Mouse (Mus musculus): ENCODE measurements around the gene Polr3e. TPM values are rescaled to one million over a fixed set of nuclear protein-coding genes. Genes with fewer than 3 reads are reported as not detected.

The Polr3e gene
- polyA plus RNA-seq, 1 experiment from 2014 or later: 12.8 TPM

GRCm38 (mm10) chr7:120977063-120977462 is 59.5 kb downstream of the Polr3e start:
- no peaks in the 10 kb centered on the region for H3K27me3 ChIP-seq
- WGBS (ENCODE audit: insufficient replicate concordance): 70% methylated on average over 7 of the region's 7 CpGs
- no peaks in the 10 kb centered on the region for H3K9me3 ChIP-seq (replicated peaks)
- H3K27ac ChIP-seq (replicated peaks): peak overlapping the region; percentile 98; the same call in 1 of the 2 replicates
- H3K36me3 ChIP-seq (replicated peaks): peaks cover 14% of the 10 kb centered on the region; the same call in 1 of the 2 replicates
- no peak overlapping the region for H3K9ac ChIP-seq
- no peak for ATAC-seq (ENCODE audit: insufficient read depth)
- H3K4me2 ChIP-seq: peak overlapping the region; percentile 93; the same call in 1 of the 2 replicates
- peaks cover 68% of the 10 kb centered on the region for H3K4me1 ChIP-seq (replicated peaks)
- 0 out of 2 replicates have a peak overlapping the region, but pooled peaks have one; percentile 0 for H3K4me3 ChIP-seq (replicated peaks)

DNA sequence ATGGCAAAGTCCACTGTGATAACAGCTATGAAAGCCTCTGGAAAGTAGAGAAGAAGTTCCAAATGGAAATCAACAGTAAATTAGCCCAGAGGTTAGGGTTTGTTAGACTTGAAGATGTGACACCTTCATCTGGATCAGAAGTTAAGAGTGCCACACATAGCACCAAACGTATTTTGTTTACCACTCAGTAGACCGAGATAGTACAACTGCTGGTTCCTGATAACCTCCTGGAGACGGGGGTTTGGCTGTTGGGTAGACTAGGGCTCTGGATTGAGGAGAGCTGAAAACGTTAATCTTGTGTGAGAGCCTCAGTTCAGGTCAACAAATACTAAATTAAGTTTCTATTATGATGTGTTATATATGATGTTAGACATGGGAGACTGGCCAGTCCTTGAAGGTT is 62.5 kb downstream of the Polr3e start:
- Histone ChIP-seq H3K4me2 (peak overlapping the region; percentile 93), H3K9ac (peak overlapping the region; percentile 97), H3K9me3 (replicated peaks) (no peaks in the 10 kb centered on the region), H3K4me1 (replicated peaks) (peaks cover 50% of the 10 kb centered on the region), H3K27ac (replicated peaks) (peak overlapping the region; percentile 98), H3K27me3 (peaks cover 14% of the 10 kb centered on the region), H3K4me3 (replicated peaks) (peak overlapping the region; percentile 85), H3K36me3 (replicated peaks) (peaks cover 6% of the 10 kb centered on the region; the same call in 1 of the 2 replicates)
- peak; percentile 74 for ATAC-seq (ENCODE audit: insufficient read depth)
- WGBS (ENCODE audit: insufficient replicate concordance): 20% methylated on average over 4 of the region's 4 CpGs

DNA sequence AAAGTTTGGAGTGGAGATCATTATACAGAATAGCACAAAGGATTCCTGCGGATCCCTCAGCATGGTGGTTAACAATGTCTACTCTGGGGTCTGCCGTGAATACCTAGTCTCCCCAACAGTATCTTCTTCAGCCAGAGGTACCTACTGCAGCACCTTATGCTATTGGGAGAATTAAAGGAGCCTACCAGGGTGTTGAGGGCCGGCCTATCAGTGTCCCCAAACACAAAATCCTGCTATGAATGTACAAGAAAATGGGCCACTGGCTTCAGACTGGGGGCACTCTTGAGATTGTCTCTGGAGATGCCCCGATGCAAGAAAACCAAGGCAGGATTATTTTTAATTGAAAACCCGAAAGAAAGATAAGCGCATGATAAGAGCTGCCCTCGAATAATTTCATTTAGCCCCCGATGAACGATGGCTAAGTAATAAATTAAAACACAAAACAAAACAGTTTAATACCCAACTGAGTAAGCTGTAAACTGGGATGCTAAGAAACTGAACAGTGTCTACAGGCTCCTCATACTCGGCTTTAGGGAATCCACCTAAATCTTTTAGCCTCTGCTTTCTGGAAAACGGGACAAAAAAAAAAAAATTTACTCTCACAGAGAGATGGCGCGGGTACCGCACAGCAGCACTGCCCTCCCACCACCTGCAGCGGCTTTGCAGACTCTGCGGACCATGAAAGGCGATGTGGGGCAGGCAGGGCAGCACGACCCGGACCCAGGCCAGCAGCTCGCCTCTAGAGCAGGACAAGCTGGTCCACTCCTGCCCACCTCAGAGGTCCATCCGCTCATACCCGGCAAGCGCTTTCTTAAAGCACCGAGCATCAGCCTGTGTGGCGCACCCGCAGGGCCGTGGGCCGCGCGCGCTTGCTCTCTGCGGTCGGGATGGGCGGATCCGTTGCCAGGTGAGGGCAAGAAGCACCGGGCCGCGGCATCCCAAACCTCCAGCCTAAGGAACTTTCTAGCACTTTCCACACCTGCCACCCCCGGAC is 63.7 kb downstream of the Polr3e start:
- peaks cover 40% of the 10 kb centered on the region for H3K4me1 ChIP-seq (replicated peaks)
- peak overlapping the region; percentile 98 for H3K27ac ChIP-seq (replicated peaks)
- H3K27me3 ChIP-seq: peaks cover 20% of the 10 kb centered on the region
- ATAC-seq (ENCODE audit: insufficient read depth): peak; percentile 67
- peak overlapping the region; percentile 93 for H3K4me2 ChIP-seq
- peaks cover 6% of the 10 kb centered on the region; the same call in 1 of the 2 replicates for H3K36me3 ChIP-seq (replicated peaks)
- H3K4me3 ChIP-seq (replicated peaks): peak overlapping the region; percentile 85
- no peaks in the 10 kb centered on the region for H3K9me3 ChIP-seq (replicated peaks)
- peak overlapping the region; percentile 97 for H3K9ac ChIP-seq
- WGBS (ENCODE audit: insufficient replicate concordance): 4% methylated on average over 39 of the region's 39 CpGs

GRCm38 (mm10) chr7:120982200-120982841 is 64.8 kb downstream of the Polr3e start, which contains the start of the genes Cdr2 and Mfsd13b:
TSS of gene Cdr2 (minus strand) at chr7:120982312.
TSS of gene Mfsd13b (plus strand) at chr7:120982509.
- Histone ChIP-seq H3K9me3 (replicated peaks) (no peaks in the 10 kb centered on the region), H3K4me3 (replicated peaks) (peak within 1 kb of the TSS; percentile 85), H3K27ac (replicated peaks) (peak within 1 kb of the TSS; percentile 98), H3K9ac (peak within 1 kb of the TSS; percentile 97), H3K36me3 (replicated peaks) (peaks cover 6% of the 10 kb centered on the region; the same call in 1 of the 2 replicates), H3K4me2 (peak within 1 kb of the TSS; percentile 93), H3K4me1 (replicated peaks) (peaks cover 31% of the 10 kb centered on the region), H3K27me3 (peaks cover 30% of the 10 kb centered on the region)
- peak; percentile 90 for ATAC-seq (ENCODE audit: insufficient read depth)
- under 1% methylated on average over 46 of the region's 46 CpGs for WGBS (ENCODE audit: insufficient replicate concordance)

GRCm38 (mm10) chr7:120982968-120983367 is 65.4 kb downstream of the Polr3e start:
- Histone ChIP-seq H3K4me2 (peak overlapping the region; percentile 93), H3K27ac (replicated peaks) (peak overlapping the region; percentile 83)

DNA sequence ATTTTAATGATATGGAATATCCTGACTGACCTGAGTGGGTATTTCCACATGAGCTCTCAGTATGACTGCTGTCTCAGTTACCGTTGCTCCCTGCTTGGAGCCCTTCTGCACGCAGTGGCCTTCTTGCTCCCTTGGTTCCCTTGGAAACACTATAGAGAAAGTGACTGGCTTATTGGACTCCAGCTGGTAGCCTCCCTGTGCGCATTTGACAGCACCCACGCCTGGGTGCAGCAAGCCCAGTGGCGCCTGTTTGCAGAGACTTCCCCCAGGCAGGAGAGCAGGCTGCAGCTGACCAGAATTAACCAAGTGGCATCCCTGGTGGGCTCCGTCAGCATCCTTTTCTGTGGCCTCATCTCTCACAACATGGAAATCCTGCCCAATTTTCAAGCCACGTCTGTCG is 73.6 kb downstream of the Polr3e start:
- Histone ChIP-seq H3K4me3 (replicated peaks) (no peak overlapping the region), H3K4me1 (replicated peaks) (no peaks in the 10 kb centered on the region), H3K9me3 (replicated peaks) (no peaks in the 10 kb centered on the region), H3K36me3 (replicated peaks) (no peaks in the 10 kb centered on the region), H3K4me2 (no peak overlapping the region), H3K27ac (replicated peaks) (no peak overlapping the region), H3K9ac (no peak overlapping the region), H3K27me3 (peaks cover 25% of the 10 kb centered on the region)
- 73% methylated on average over 8 of the region's 8 CpGs for WGBS (ENCODE audit: insufficient replicate concordance)
- ATAC-seq (ENCODE audit: insufficient read depth): no peak

More at GRCm38 (mm10) chr7:120982968-120983367, 65.4 kb downstream of the Polr3e start:
- peaks cover 34% of the 10 kb centered on the region for H3K27me3 ChIP-seq
- peak overlapping the region; percentile 85 for H3K4me3 ChIP-seq (replicated peaks)
- H3K9ac ChIP-seq: peak overlapping the region; percentile 97
- ATAC-seq (ENCODE audit: insufficient read depth): no peak
- H3K9me3 ChIP-seq (replicated peaks): no peaks in the 10 kb centered on the region
- peaks cover 6% of the 10 kb centered on the region; the same call in 1 of the 2 replicates for H3K36me3 ChIP-seq (replicated peaks)
- 4% methylated on average over 7 of the region's 7 CpGs for WGBS (ENCODE audit: insufficient replicate concordance)
- peaks cover 25% of the 10 kb centered on the region for H3K4me1 ChIP-seq (replicated peaks)

Other genes with a start within 250 kb of the Polr3e start
- gene Pdzd9, start 247.4 kb upstream of the Polr3e start, polyA plus RNA-seq (2015; fragmentation: Nextera tagmentation; extraction: Ambion mirVana): 0.08 and 0.16 TPM in 2 replicates
- 5.6 and 7.4 TPM in 2 replicates for gene Mosmo, start 240.1 kb upstream of the Polr3e start, polyA plus RNA-seq (2015; fragmentation: Nextera tagmentation; extraction: Ambion mirVana)
- 0.05 TPM in 1 of 2 replicates, not detected in the other for gene Vwa3a, start 178.4 kb upstream of the Polr3e start, polyA plus RNA-seq (2015; fragmentation: Nextera tagmentation; extraction: Ambion mirVana)
- not detected in 2 replicates for gene Gm5737, start 105.4 kb upstream of the Polr3e start, polyA plus RNA-seq (2015; fragmentation: Nextera tagmentation; extraction: Ambion mirVana)
- gene Eef2k, start 74.9 kb upstream of the Polr3e start, polyA plus RNA-seq (2015; fragmentation: Nextera tagmentation; extraction: Ambion mirVana): 42.8 and 50.4 TPM in 2 replicates
- 48.6 and 56.8 TPM in 2 replicates for gene Cdr2, start 64.6 kb downstream of the Polr3e start, polyA plus RNA-seq (2015; fragmentation: Nextera tagmentation; extraction: Ambion mirVana)
- gene Mfsd13b, start 64.8 kb downstream of the Polr3e start, polyA plus RNA-seq (2015; fragmentation: Nextera tagmentation; extraction: Ambion mirVana): 0.15 TPM in 1 of 2 replicates, not detected in the other
- 42.8 and 43.2 TPM in 2 replicates for gene Mettl9, start 116.7 kb downstream of the Polr3e start, polyA plus RNA-seq (2015; fragmentation: Nextera tagmentation; extraction: Ambion mirVana)
- 13.9 and 14.5 TPM in 2 replicates for gene Igsf6, start 156.8 kb downstream of the Polr3e start, polyA plus RNA-seq (2015; fragmentation: Nextera tagmentation; extraction: Ambion mirVana)
- gene Otoa, start 163.9 kb downstream of the Polr3e start, polyA plus RNA-seq (2015; fragmentation: Nextera tagmentation; extraction: Ambion mirVana): 0.08 TPM in 1 of 2 replicates, not detected in the other

Data from liver, embryonic 15.5 days (tissue).